Mouse (Mus musculus): Measurements from ENCODE around the gene Noto.

DNA sequence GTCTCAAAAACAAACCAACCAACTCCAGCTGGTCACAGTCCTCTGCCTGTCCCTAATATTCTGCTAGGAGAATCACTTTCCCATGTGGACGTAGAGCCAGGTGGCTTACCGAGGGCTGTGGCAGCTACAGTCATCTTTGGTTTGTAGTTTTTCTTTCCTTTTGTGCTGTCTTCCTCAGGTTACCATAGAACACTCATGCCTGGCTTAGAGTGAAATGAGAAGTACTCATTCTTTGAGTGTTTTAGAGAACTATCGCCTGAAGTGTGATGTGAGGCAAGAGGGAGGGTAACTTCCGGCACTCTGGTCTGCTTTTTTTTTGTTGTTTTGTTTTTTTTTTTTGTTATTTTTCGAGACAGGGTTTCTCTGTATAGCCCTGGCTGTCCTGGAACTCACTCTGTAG lies 10.2 kb downstream of the Noto start:
- TF ChIP-seq CTCF (IDR thresholded peaks at IDR 0.05; ENCODE audit: borderline replicate concordance, control insufficient read depth, extremely low read depth, insufficient read depth, low read length, poor library complexity): no peak
- no peak for TF ChIP-seq POLR2A (IDR thresholded peaks at IDR 0.05; ENCODE audit: control insufficient read depth, extremely low read depth, insufficient read depth, low read length, poor library complexity)

All from thymus, adult 2 months (tissue).